Mouse (Mus musculus) layer of hippocampus, postnatal 36 days (tissue): ENCODE data around the gene Ap4e1. TPM values are rescaled to one million over a fixed set of nuclear protein-coding genes. Genes with fewer than 3 reads are reported as not detected.
"Not testable (repeated sequence)": the region's sequence is repeated elsewhere in the genome, so short reads cannot be mapped to it uniquely, and the experiment has no call there.

ENCODE experiments used
- DNase-seq, 2 experiments: peaks; one replicate each; pipeline ENCODE4 v3.0.0; 2022
- microRNA-seq, 2 experiments: library from miRNA; unstranded; fragments of <30 nt; microRNA quantifications; one replicate each; pipeline ENCODE4 v1.2.0; 2021
- total RNA-seq, 2 experiments: library from RNA; stranded (reverse); gene quantifications; 2 replicates each; pipeline ENCODE4 v1.2.3; 2021

Gene Ap4e1
- total RNA-seq, 2 experiments from 2014 or later = 12.4 to 12.9 TPM

DNA sequence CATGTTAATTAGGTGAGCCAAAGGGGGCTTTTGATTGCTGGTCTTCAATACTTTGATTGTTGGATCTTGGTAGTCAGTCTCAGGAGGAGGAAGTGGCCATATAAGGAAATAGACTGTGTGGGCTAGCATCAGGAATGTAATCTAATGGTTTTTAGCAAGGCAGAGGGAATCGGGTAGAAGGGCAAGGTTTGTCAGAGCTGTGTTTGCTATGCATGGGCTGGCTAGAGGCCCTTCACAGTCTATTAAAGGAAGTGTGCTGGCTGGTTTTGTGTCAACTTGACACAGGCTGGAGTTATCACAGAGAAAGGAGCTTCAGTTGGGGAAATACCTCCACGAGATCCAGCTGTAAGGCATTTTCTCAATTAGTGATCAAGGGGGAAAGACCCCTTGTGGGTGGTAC, 70.5 kb downstream of the Ap4e1 start:
- not testable (repeated sequence) for DNase-seq

DNA sequence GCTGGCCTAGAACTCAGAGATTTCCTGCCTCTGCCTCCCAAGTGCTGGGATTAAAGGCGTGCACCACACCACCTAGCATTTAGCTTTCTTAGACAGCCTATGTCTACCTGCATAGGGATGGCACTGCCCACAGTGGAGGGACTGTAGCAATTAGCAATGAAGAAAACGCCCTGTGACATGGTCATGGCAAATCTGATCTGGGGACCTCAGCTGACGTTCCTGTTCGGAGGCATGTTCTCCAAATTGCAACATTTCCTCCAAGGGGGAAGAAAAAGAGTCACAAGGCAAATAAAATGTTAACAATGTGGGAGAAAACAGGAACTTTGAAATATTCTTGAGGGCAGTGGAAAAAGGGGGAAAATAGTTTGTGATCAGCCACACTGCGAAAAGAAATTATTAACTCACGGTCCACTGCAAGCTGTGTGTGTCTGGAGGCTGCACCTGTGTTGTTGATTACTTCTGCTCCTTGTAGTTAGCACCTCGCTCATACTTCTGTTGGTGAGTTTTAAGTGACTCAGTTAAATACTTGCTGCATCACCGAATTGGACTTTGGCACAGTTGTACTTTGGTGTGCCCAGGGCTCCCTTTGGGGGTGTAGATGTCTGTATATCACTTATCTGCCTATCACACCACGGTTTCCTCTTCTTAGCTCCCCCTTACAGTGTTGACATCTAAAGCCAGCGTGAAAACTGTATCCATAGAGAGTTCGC, 71.5 kb downstream of the Ap4e1 start:
- DNase-seq = no peak

GRCm38 (mm10) chr2:127080591-127081218, 72.2 kb downstream of the Ap4e1 start:
- DNase-seq = no peak

- no peak for DNase-seq
These were observed 77.7 kb downstream of the Ap4e1 start for GRCm38 (mm10) chr2:127086235-127086634.

GRCm38 (mm10) chr2:127090151-127090550, 81.6 kb downstream of the Ap4e1 start:
- not testable (repeated sequence) for DNase-seq

DNA sequence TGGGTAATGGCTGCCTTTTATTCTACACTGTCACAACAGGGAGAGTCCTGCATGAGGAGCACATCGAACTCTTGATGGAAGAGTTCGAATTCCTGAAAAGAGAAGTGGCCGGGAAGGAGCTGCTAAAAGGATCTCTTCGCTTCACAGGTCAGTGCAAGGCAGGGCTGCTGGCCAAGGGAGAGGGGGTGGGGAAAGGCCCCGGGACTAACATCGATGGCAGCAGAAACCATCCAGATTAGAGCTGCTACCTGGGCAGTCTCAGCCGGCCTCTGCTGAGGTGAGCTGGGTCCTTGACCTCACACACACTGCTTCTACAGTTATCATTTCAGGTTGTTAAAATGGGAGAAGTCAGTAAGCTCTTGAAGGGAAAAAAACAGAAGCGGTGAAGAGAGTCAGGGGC, 83.5 kb downstream of the Ap4e1 start:
- DNase-seq = no peak

GRCm38 (mm10) chr2:127108986-127109385, 100.5 kb downstream of the Ap4e1 start:
- no peak for DNase-seq

Small RNAs within 50 kb of the gene (microRNA-seq; reads per million reads assigned to microRNA genes)
- 0 reads per million in 2 experiments for gene Gm24081

Other genes starting within 250 kb of the Ap4e1 start
- gene Usp50, start 225.2 kb upstream of the Ap4e1 start, total RNA-seq = 1 to 10 TPM; 2.9 to 3.2 TPM
- gene Trpm7, start 132.5 kb upstream of the Ap4e1 start, total RNA-seq = 10 to 100 TPM; 42.6 to 43.0 TPM
- 10 to 100 TPM; 30.2 to 35.2 TPM for gene Sppl2a, start 75.5 kb upstream of the Ap4e1 start, total RNA-seq
- gene Blvra, start 61.9 kb downstream of the Ap4e1 start, total RNA-seq = 10 to 100 TPM; 19.9 to 21.5 TPM
- 1 to 10 TPM; 1.3 to 1.7 TPM for gene Ncaph, start 125.2 kb downstream of the Ap4e1 start, total RNA-seq
- 1 to 10 TPM; 2.4 to 3.8 TPM for gene Itpripl1, start 134.7 kb downstream of the Ap4e1 start, total RNA-seq
- under 1 TPM; 0.37 to 0.68 TPM for gene 1810024B03Rik, start 199.6 kb downstream of the Ap4e1 start, total RNA-seq
- gene Snrnp200, start 199.7 kb downstream of the Ap4e1 start, total RNA-seq = 10 to 100 TPM; 90.5 to 91.6 TPM
- 10 to 100 TPM; 75.7 to 80.4 TPM for gene Ciao1, start 239.1 kb downstream of the Ap4e1 start, total RNA-seq
- gene Tmem127, start 239.2 kb downstream of the Ap4e1 start, total RNA-seq = 10 to 100 TPM; 74.8 to 80.4 TPM